Mouse (Mus musculus): ENCODE data around the gene St8sia1. TPM values are rescaled to one million over a fixed set of nuclear protein-coding genes. Genes with fewer than 3 reads are reported as not detected.
"Not testable (repeated sequence)": the region's sequence is repeated elsewhere in the genome, so short reads cannot be mapped to it uniquely, and the experiment has no call there.

The St8sia1 gene
- polyA plus RNA-seq, 1 experiment: 2.5 TPM

DNA sequence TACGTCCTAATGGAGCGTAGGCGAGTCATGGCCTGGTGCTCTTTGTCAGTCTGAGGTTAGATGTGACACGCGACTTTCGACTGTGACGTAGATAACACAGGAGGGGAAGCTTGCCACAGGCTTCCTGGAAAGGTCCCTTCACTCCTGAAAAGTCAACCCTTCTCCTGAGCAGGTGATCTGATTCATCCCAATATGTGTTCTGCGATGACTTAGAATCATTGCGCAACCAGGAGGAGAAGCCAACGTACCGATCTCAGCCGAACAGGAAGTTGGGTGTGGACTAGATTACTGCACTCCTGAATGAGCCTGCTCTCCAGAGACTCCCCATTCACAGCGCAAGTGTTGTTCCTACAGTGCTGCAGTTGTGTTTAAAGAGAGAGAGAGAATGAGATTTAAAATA lies 25.2 kb upstream of the St8sia1 start:
- no peak for TF ChIP-seq POLR2A (IDR thresholded peaks at IDR 0.05; ENCODE audit: control insufficient read depth, low read depth, low read length)
- TF ChIP-seq CTCF (IDR thresholded peaks at IDR 0.05; ENCODE audit: control insufficient read depth, insufficient read depth, insufficient replicate concordance, low read depth, low read length): no peak
- H3K27ac ChIP-seq (ENCODE audit: control insufficient read depth, insufficient read depth, low read depth, low read length): no peak overlapping the region

GRCm38 (mm10) chr6:142988753-142989152 lies 24.5 kb upstream of the St8sia1 start:
- no peaks in the 10 kb centered on the region for H3K27me3 ChIP-seq (ENCODE audit: control insufficient read depth, insufficient read depth, low read length)
- H3K27ac ChIP-seq (ENCODE audit: control insufficient read depth, insufficient read depth, low read depth, low read length): no peak overlapping the region
- TF ChIP-seq POLR2A (IDR thresholded peaks at IDR 0.05; ENCODE audit: control insufficient read depth, low read depth, low read length) (no peak), CTCF (IDR thresholded peaks at IDR 0.05; ENCODE audit: control insufficient read depth, insufficient read depth, insufficient replicate concordance, low read depth, low read length) (peak; percentile 92; the same call in 1 of the 2 replicates)
- no peaks in the 10 kb centered on the region for H3K4me1 ChIP-seq (ENCODE audit: control insufficient read depth, insufficient read depth, low read length)
- no peak overlapping the region for H3K4me3 ChIP-seq (ENCODE audit: control insufficient read depth, low read depth, low read length)
- no peaks in the 10 kb centered on the region for H3K36me3 ChIP-seq (ENCODE audit: control insufficient read depth, insufficient read depth, low read length)

More for the DNA sequence above, 25.2 kb upstream of the St8sia1 start:
- H3K27me3 ChIP-seq (ENCODE audit: control insufficient read depth, insufficient read depth, low read length): no peaks in the 10 kb centered on the region
- H3K36me3 ChIP-seq (ENCODE audit: control insufficient read depth, insufficient read depth, low read length): no peaks in the 10 kb centered on the region
- no peaks in the 10 kb centered on the region for H3K4me1 ChIP-seq (ENCODE audit: control insufficient read depth, insufficient read depth, low read length)
- H3K4me3 ChIP-seq (ENCODE audit: control insufficient read depth, low read depth, low read length): no peak overlapping the region; the same call in 1 of the 2 replicates

GRCm38 (mm10) chr6:142988231-142988630 lies 24.0 kb upstream of the St8sia1 start:
- Histone ChIP-seq H3K27me3 (ENCODE audit: control insufficient read depth, insufficient read depth, low read length) (no peaks in the 10 kb centered on the region), H3K27ac (ENCODE audit: control insufficient read depth, insufficient read depth, low read depth, low read length) (no peak overlapping the region), H3K4me1 (ENCODE audit: control insufficient read depth, insufficient read depth, low read length) (no peaks in the 10 kb centered on the region), H3K4me3 (ENCODE audit: control insufficient read depth, low read depth, low read length) (no peak overlapping the region), H3K36me3 (ENCODE audit: control insufficient read depth, insufficient read depth, low read length) (no peaks in the 10 kb centered on the region)
- TF ChIP-seq CTCF (IDR thresholded peaks at IDR 0.05; ENCODE audit: control insufficient read depth, insufficient read depth, insufficient replicate concordance, low read depth, low read length) (no peak), POLR2A (IDR thresholded peaks at IDR 0.05; ENCODE audit: control insufficient read depth, low read depth, low read length) (no peak)

GRCm38 (mm10) chr6:142987616-142988015 lies 23.4 kb upstream of the St8sia1 start:
- no peaks in the 10 kb centered on the region for H3K27me3 ChIP-seq (ENCODE audit: control insufficient read depth, insufficient read depth, low read length)
- no peak overlapping the region for H3K4me3 ChIP-seq (ENCODE audit: control insufficient read depth, low read depth, low read length)
- TF ChIP-seq CTCF (IDR thresholded peaks at IDR 0.05; ENCODE audit: control insufficient read depth, insufficient read depth, insufficient replicate concordance, low read depth, low read length) (no peak), POLR2A (IDR thresholded peaks at IDR 0.05; ENCODE audit: control insufficient read depth, low read depth, low read length) (no peak)
- no peaks in the 10 kb centered on the region for H3K4me1 ChIP-seq (ENCODE audit: control insufficient read depth, insufficient read depth, low read length)
- no peaks in the 10 kb centered on the region for H3K36me3 ChIP-seq (ENCODE audit: control insufficient read depth, insufficient read depth, low read length)
- H3K27ac ChIP-seq (ENCODE audit: control insufficient read depth, insufficient read depth, low read depth, low read length): no peak overlapping the region

- H3K4me3 ChIP-seq (ENCODE audit: control insufficient read depth, low read depth, low read length); H3K27ac ChIP-seq (ENCODE audit: control insufficient read depth, insufficient read depth, low read depth, low read length); H3K27me3 ChIP-seq (ENCODE audit: control insufficient read depth, insufficient read depth, low read length); H3K4me1 ChIP-seq (ENCODE audit: control insufficient read depth, insufficient read depth, low read length); H3K36me3 ChIP-seq (ENCODE audit: control insufficient read depth, insufficient read depth, low read length): not testable (repeated sequence)
These were observed 22.5 kb upstream of the St8sia1 start for GRCm38 (mm10) chr6:142986706-142987105.

GRCm38 (mm10) chr6:142985561-142986238 lies 21.4 kb upstream of the St8sia1 start:
- not testable (repeated sequence) for H3K4me3 ChIP-seq (ENCODE audit: control insufficient read depth, low read depth, low read length); H3K27ac ChIP-seq (ENCODE audit: control insufficient read depth, insufficient read depth, low read depth, low read length); H3K36me3 ChIP-seq (ENCODE audit: control insufficient read depth, insufficient read depth, low read length); H3K27me3 ChIP-seq (ENCODE audit: control insufficient read depth, insufficient read depth, low read length); H3K4me1 ChIP-seq (ENCODE audit: control insufficient read depth, insufficient read depth, low read length)

DNA sequence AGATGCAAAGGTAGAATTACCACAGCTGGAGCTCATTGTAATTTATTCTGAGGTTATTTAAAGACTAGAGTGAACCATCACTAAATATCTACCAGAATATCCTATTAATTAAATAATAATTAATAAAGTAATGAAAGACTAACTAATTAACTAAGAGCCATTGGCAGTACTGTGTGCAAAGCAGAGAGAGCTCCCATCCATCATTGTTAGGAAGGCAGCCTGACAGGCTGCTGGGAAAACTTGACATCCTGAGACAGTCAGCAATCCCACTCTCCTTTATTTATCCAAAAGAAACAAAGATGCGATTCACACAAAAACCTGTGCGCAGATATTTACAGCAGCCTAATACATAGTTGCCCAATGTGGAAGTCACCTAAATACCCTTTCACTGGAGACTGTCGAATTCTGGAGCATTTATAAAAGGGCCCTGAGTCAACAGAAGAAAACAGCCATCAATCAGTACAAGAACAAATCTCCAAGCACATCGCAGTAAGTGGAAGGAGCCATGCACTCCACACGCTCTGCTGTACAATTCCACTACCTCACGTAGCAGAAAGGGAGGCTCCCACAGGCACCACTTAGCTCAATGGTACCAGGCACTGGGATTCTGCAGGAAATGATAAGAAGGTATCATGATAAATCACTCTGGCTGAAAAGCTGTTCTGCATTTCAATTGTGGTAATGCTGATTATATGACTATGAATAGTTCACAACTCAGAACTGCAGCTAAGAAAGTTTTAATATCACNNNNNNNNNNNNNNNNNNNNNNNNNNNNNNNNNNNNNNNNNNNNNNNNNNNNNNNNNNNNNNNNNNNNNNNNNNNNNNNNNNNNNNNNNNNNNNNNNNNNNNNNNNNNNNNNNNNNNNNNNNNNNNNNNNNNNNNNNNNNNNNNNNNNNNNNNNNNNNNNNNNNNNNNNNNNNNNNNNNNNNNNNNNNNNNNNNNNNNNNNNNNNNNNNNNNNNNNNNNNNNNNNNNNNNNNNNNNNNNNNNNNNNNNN lies 15.7 kb upstream of the St8sia1 start:
- Histone ChIP-seq H3K27me3 (ENCODE audit: control insufficient read depth, insufficient read depth, low read length) (no peaks in the 10 kb centered on the region), H3K4me3 (ENCODE audit: control insufficient read depth, low read depth, low read length) (no peak overlapping the region), H3K36me3 (ENCODE audit: control insufficient read depth, insufficient read depth, low read length) (no peaks in the 10 kb centered on the region), H3K4me1 (ENCODE audit: control insufficient read depth, insufficient read depth, low read length) (no peaks in the 10 kb centered on the region), H3K27ac (ENCODE audit: control insufficient read depth, insufficient read depth, low read depth, low read length) (no peak overlapping the region)
- TF ChIP-seq CTCF (IDR thresholded peaks at IDR 0.05; ENCODE audit: control insufficient read depth, insufficient read depth, insufficient replicate concordance, low read depth, low read length) (no peak), POLR2A (IDR thresholded peaks at IDR 0.05; ENCODE audit: control insufficient read depth, low read depth, low read length) (no peak)
